13 mouse cellular contexts compared by ENCODE assay signal in the genomic region with DNA sequence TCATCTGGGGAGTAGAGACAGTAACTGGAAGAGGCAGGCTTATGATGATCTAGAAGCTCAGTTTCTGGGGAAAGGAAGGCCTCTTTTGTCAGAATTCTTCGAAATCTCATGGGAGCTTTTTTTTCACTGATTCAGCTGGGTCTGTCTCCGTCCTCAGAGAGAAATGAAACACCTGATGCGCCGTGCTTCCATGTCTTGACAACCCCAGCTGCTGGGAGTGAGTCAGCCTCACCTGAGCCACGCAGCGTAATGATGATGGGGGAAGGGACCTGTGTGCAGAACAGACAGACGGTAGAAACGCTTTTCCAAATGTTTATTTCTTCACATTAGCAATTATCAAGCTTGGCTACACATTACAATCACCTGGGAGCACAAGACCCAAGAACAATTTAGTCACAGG. TPM values are rescaled to one million over a fixed set of nuclear protein-coding genes. Genes with fewer than 3 reads are reported as not detected.
DNase-seq lines count a peak whose midpoint lies in the region; ATAC-seq and TF ChIP-seq lines count a peak whose summit lies in the region.
"Had no signal": no experiment of that assay in that cellular context is flagged by ENCODE, and none has a peak within 500 bp of the region (broad histone marks: within the 10 kb centered on the region; RNA-seq: fewer than 3 reads in every experiment).

No protein-coding gene starts in this region.

- peak; percentile 36 for DNase-seq in CD4-positive, CD25-positive, alpha-beta regulatory T cell, adult 2 months (ENCODE audit: low read depth, low spot score)
- no peak for DNase-seq in midbrain, embryonic 10.5 days (ENCODE audit: low spot score)
- peak; percentile 45 for DNase-seq in stomach, postnatal 0 days (ENCODE audit: low spot score)
- no peak for DNase-seq in thymus, postnatal 36 days
- DNase-seq: cerebellum, adult 8-10 months; gastrocnemius, postnatal 10 days; left cerebral cortex, postnatal 4 days; right cerebral cortex, postnatal 25 days had no signal

- H3K9ac ChIP-seq in hindbrain, embryonic 13.5 days = no peak overlapping the region
- no peak overlapping the region for H3K9ac ChIP-seq in hindbrain, embryonic 12.5 days
- no peak overlapping the region for H3K9ac ChIP-seq in midbrain, embryonic 16.5 days (ENCODE audit: low read depth, low read length)
- no peak overlapping the region for H3K9ac ChIP-seq in stomach, postnatal 0 days (ENCODE audit: low read length)
- H3K9ac ChIP-seq: forebrain, embryonic 12.5 days had no signal

- no peak for ATAC-seq in CD4-positive, CD25-positive, alpha-beta regulatory T cell, adult 4 months
- 0 out of 2 replicates have a peak, but pooled peaks have one; percentile 54 for ATAC-seq in hindbrain, embryonic 13.5 days (ENCODE audit: low FRiP score)
- no peak for ATAC-seq in hindbrain, embryonic 12.5 days (ENCODE audit: low FRiP score)
- peak; percentile 48; the same call in 1 of the 2 replicates for ATAC-seq in midbrain, embryonic 16.5 days
- no peak for ATAC-seq in stomach, postnatal 0 days (ENCODE audit: low FRiP score, low TSS enrichment)

- H3K4me1 ChIP-seq in hindbrain, embryonic 13.5 days (replicated peaks) = no peaks in the 10 kb centered on the region
- H3K4me1 ChIP-seq in hindbrain, embryonic 12.5 days = no peaks in the 10 kb centered on the region; the same call in 1 of the 2 replicates
- no peaks in the 10 kb centered on the region for H3K4me1 ChIP-seq in midbrain, embryonic 16.5 days (ENCODE audit: control insufficient read depth, insufficient read depth, low read length)
- peaks cover 15% of the 10 kb centered on the region for H3K4me1 ChIP-seq in midbrain, embryonic 10.5 days
- H3K4me1 ChIP-seq in stomach, postnatal 0 days (replicated peaks; ENCODE audit: control insufficient read depth, insufficient read depth) = no peaks in the 10 kb centered on the region

- H3K27me3 ChIP-seq in hindbrain, embryonic 13.5 days = no peaks in the 10 kb centered on the region
- H3K27me3 ChIP-seq in hindbrain, embryonic 12.5 days = no peaks in the 10 kb centered on the region
- H3K27me3 ChIP-seq in midbrain, embryonic 16.5 days (ENCODE audit: control insufficient read depth, insufficient read depth, low read depth, low read length) = no peaks in the 10 kb centered on the region
- no peaks in the 10 kb centered on the region for H3K27me3 ChIP-seq in midbrain, embryonic 10.5 days (ENCODE audit: low read depth, poor library complexity, severe bottlenecking)
- H3K27me3 ChIP-seq in stomach, postnatal 0 days (ENCODE audit: control insufficient read depth, insufficient read depth, low read length) = no peaks in the 10 kb centered on the region
- H3K27me3 ChIP-seq: forebrain, embryonic 12.5 days had no signal

- H3K4me3 ChIP-seq in hindbrain, embryonic 13.5 days = no peak overlapping the region
- no peak overlapping the region for H3K4me3 ChIP-seq in hindbrain, embryonic 12.5 days
- H3K4me3 ChIP-seq in midbrain, embryonic 16.5 days (ENCODE audit: low read depth, low read length) = no peak overlapping the region
- no peak overlapping the region for H3K4me3 ChIP-seq in midbrain, embryonic 10.5 days
- H3K4me3 ChIP-seq in stomach, postnatal 0 days (ENCODE audit: low read depth, low read length) = no peak overlapping the region
- H3K4me3 ChIP-seq: forebrain, embryonic 12.5 days had no signal

- no peak for TF ChIP-seq CTCF in stomach, postnatal 0 days (IDR thresholded peaks at IDR 0.05; ENCODE audit: low read depth)

- no peak overlapping the region for H3K4me2 ChIP-seq in hindbrain, embryonic 13.5 days
- H3K4me2 ChIP-seq in hindbrain, embryonic 12.5 days (replicated peaks) = no peak overlapping the region
- H3K4me2 ChIP-seq in midbrain, embryonic 16.5 days (ENCODE audit: low read length) = no peak overlapping the region
- H3K4me2 ChIP-seq in stomach, postnatal 0 days (replicated peaks; ENCODE audit: low read depth) = no peak overlapping the region
- H3K4me2 ChIP-seq: forebrain, embryonic 12.5 days had no signal

- no peak for TF ChIP-seq EP300 in stomach, postnatal 0 days (optimal IDR thresholded peaks at IDR 0.05)

- WGBS in hindbrain, embryonic 13.5 days = 75% methylated on average over 8 of the region's 8 CpGs
- 79% methylated on average over 8 of the region's 8 CpGs for WGBS in hindbrain, embryonic 12.5 days
- WGBS in midbrain, embryonic 16.5 days = 69% methylated on average over 8 of the region's 8 CpGs
- WGBS in midbrain, embryonic 10.5 days = 86% methylated on average over 8 of the region's 8 CpGs
- 46% methylated on average over 8 of the region's 8 CpGs for WGBS in stomach, postnatal 0 days

- no peaks in the 10 kb centered on the region for H3K9me3 ChIP-seq in hindbrain, embryonic 13.5 days
- H3K9me3 ChIP-seq in hindbrain, embryonic 12.5 days (replicated peaks) = no peaks in the 10 kb centered on the region
- no peaks in the 10 kb centered on the region for H3K9me3 ChIP-seq in midbrain, embryonic 16.5 days (replicated peaks; ENCODE audit: control insufficient read depth, low read length, poor library complexity, severe bottlenecking)
- no peaks in the 10 kb centered on the region for H3K9me3 ChIP-seq in midbrain, embryonic 10.5 days (replicated peaks)
- H3K9me3 ChIP-seq in stomach, postnatal 0 days (ENCODE audit: control insufficient read depth, low read length) = no peaks in the 10 kb centered on the region
- H3K9me3 ChIP-seq: forebrain, embryonic 12.5 days had no signal

- no peak overlapping the region for H3K27ac ChIP-seq in hindbrain, embryonic 13.5 days
- H3K27ac ChIP-seq in hindbrain, embryonic 12.5 days = no peak overlapping the region
- no peak overlapping the region for H3K27ac ChIP-seq in midbrain, embryonic 16.5 days (ENCODE audit: low read length)
- no peak overlapping the region for H3K27ac ChIP-seq in midbrain, embryonic 10.5 days (replicated peaks)
- peak overlapping the region; percentile 13 for H3K27ac ChIP-seq in stomach, postnatal 0 days (replicated peaks)
- H3K27ac ChIP-seq: forebrain, embryonic 12.5 days had no signal

- H3K36me3 ChIP-seq in hindbrain, embryonic 13.5 days = no peaks in the 10 kb centered on the region
- H3K36me3 ChIP-seq in hindbrain, embryonic 12.5 days = no peaks in the 10 kb centered on the region
- H3K36me3 ChIP-seq in midbrain, embryonic 16.5 days (ENCODE audit: control insufficient read depth, insufficient read depth, low read length) = no peaks in the 10 kb centered on the region
- H3K36me3 ChIP-seq in midbrain, embryonic 10.5 days = no peaks in the 10 kb centered on the region
- H3K36me3 ChIP-seq in stomach, postnatal 0 days (ENCODE audit: control insufficient read depth, insufficient read depth, low read length) = no peaks in the 10 kb centered on the region
- H3K36me3 ChIP-seq: forebrain, embryonic 12.5 days had no signal

RNA-seq across cellular contexts. Expression of gene Nabp1, which starts 31.6 kb away (rescaled TPM):
- polyA plus RNA-seq in CD4-positive, CD25-positive, alpha-beta regulatory T cell, adult 4 months (2017; shearing (Covaris generic)) = 10 to 100 TPM; 36.8 to 37.5 TPM
- polyA plus RNA-seq in hindbrain, embryonic 13.5 days (2015; fragmentation: Nextera tagmentation; extraction: Ambion mirVana) = 7.5 and 7.8 TPM in 2 replicates
- polyA plus RNA-seq in hindbrain, embryonic 12.5 days (2016; fragmentation: Nextera tagmentation; extraction: Ambion mirVana) = 7.6 and 8.4 TPM in 2 replicates
- 9.6 and 10.9 TPM in 2 replicates for polyA plus RNA-seq in midbrain, embryonic 16.5 days (2015; fragmentation: Nextera tagmentation; extraction: Ambion mirVana)
- polyA plus RNA-seq in midbrain, embryonic 10.5 days (2016; fragmentation: Nextera tagmentation; extraction: Ambion mirVana) = 7.3 and 7.8 TPM in 2 replicates
- 12.7 and 12.8 TPM in 2 replicates for polyA plus RNA-seq in stomach, postnatal 0 days (2015; fragmentation: Nextera tagmentation; extraction: Ambion mirVana)

Comparison
In these comparisons a context has a peak if more than half of its experiments do, and no peak if none do; other contexts are left out.
1. ATAC-seq: peak in hindbrain, embryonic 13.5 days (single experiment) and midbrain, embryonic 16.5 days (single experiment); none in CD4-positive, CD25-positive, alpha-beta regulatory T cell, adult 4 months (single experiment), hindbrain, embryonic 12.5 days (single experiment) and stomach, postnatal 0 days (single experiment).
2. DNase-seq: peak in CD4-positive, CD25-positive, alpha-beta regulatory T cell, adult 2 months (single experiment) and stomach, postnatal 0 days (single experiment); none in midbrain, embryonic 10.5 days (single experiment) and thymus, postnatal 36 days (0 of 2).